Mouse (Mus musculus) midbrain, postnatal 0 days (tissue): Measurements from ENCODE around the gene Eif2b2. TPM values are rescaled to one million over a fixed set of nuclear protein-coding genes. Genes with fewer than 3 reads are reported as not detected.

Experiments used
- ATAC-seq: fragments of 200-750 bp; cut with Nextera tagmentation; 2 replicates; pipeline ENCODE4 v1.8.0; 2017; ENCODE audit warnings: moderate number of reproducible peaks, mild to moderate bottlenecking, moderate TSS enrichment, moderate library complexity; ENCODE audit not compliant: low FRiP score
- DNase-seq: peaks from one replicate; pipeline ENCODE4 v3.0.0-alpha.2; 2015; ENCODE audit warnings: low spot score
- H3K27ac ChIP-seq: fragments of 300-500 bp; sonication (generic); 2 replicates; pipeline ENCODE4 v1.5.1; 2014; ENCODE audit warnings: low read depth, mild to moderate bottlenecking, low read length, mixed read lengths
- H3K27me3 ChIP-seq: fragments of 300-500 bp; sonication (generic); 2 replicates; pipeline ENCODE4 v1.6.1; 2014; ENCODE audit warnings: low read length, control low read depth, mixed read lengths; ENCODE audit not compliant: insufficient read depth
- H3K36me3 ChIP-seq: fragments of 300-500 bp; sonication (generic); 2 replicates; pipeline ENCODE4 v1.6.1; 2014; ENCODE audit warnings: low read length, control low read depth, mixed read lengths; ENCODE audit not compliant: insufficient read depth
- H3K4me1 ChIP-seq: fragments of 300-500 bp; sonication (generic); 2 replicates; pipeline ENCODE4 v1.6.1; 2014; ENCODE audit warnings: mild to moderate bottlenecking, control low read depth, antibody characterized with exemption, low read length, mixed read lengths; ENCODE audit not compliant: insufficient read depth
- H3K4me2 ChIP-seq: fragments of 300-500 bp; sonication (generic); 2 replicates; pipeline ENCODE4 v1.6.1; 2014; ENCODE audit warnings: low read depth, mild to moderate bottlenecking, low read length, mixed read lengths; ENCODE audit not compliant: poor library complexity, severe bottlenecking
- H3K4me3 ChIP-seq: fragments of 300-500 bp; sonication (generic); 2 replicates; pipeline ENCODE4 v1.5.1; 2014; ENCODE audit warnings: low read depth, mild to moderate bottlenecking, low read length, moderate library complexity
- H3K9ac ChIP-seq: fragments of 300-500 bp; sonication (generic); replicated peaks from 2 replicates; pipeline ENCODE4 v1.6.1; 2014; ENCODE audit warnings: mild to moderate bottlenecking, low read length, moderate library complexity, mixed read lengths; ENCODE audit not compliant: poor library complexity, severe bottlenecking
- H3K9me3 ChIP-seq: fragments of 300-500 bp; sonication (generic); 2 replicates; pipeline ENCODE4 v1.6.1; 2016; ENCODE audit warnings: low read length, control low read depth
- CTCF ChIP-seq: IDR thresholded peaks from 2 replicates; pipeline ENCODE4 v1.5.1; 2016; ENCODE audit warnings: antibody characterized with exemption, mild to moderate bottlenecking
- WGBS: fragments of 180-500 bp; shearing (Covaris S2); extraction: QIAGEN DNeasy Blood & Tissue Kit; methylation state at CpG from one replicate; pipeline ENCODE4 v1.1.7; 2014; 5-methylcytosine and 5-hydroxymethylcytosine counted together
- polyA plus RNA-seq: library from polyadenylated mRNA; unstranded; fragments of >200 nt; fragmentation: Nextera tagmentation; extraction: Ambion mirVana; gene quantifications from 2 replicates; pipeline ENCODE4 v1.2.1, GENCODE M21; 2015
- total RNA-seq: library from RNA; depleted of rRNA; stranded (reverse); fragments of >200 nt; gene quantifications from 2 replicates; pipeline ENCODE4 v1.2.3, GENCODE M21; 2014

The Eif2b2 gene
- total and polyA plus RNA-seq, 2 experiments from 2014 or later: 43.1 to 79.5 TPM

DNA sequence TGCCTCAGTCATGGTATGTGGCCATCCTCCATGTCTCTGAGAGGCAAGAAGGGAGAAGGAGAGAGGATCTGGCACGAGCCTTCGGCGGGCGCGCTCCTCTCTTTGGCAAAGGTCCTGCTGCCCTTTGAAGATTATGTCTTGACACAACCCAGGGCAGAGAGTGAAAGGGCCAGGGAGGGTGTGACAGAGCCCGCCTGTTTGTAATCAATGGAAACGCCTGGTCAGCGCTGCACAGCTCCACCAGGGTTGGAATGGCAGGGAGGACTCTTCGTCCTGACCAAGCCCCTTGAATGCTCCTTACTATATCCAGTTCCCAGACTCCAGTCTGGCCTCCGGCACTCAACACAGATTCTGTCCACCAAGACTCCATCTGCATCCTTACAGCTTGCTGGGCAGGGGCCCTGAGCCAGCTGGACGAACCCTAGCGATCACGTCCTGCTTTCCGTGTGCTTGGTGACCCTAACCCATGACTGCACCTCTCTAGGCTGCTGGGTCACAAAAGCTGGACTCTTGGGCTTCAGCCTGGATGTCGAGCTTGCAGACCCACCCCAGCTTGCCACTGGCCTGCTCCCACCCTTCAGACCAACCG lies 44.1 kb upstream of the Eif2b2 start:
- Histone ChIP-seq H3K36me3 (no peaks in the 10 kb centered on the region), H3K9me3 (no peaks in the 10 kb centered on the region), H3K9ac (no peak overlapping the region), H3K4me2 (peak overlapping the region; percentile 62; the same call in 1 of the 2 replicates), H3K4me3 (no peak overlapping the region), H3K27ac (no peak overlapping the region), H3K4me1 (peaks cover 7% of the 10 kb centered on the region; the same call in 1 of the 2 replicates), H3K27me3 (no peaks in the 10 kb centered on the region)
- peak; percentile 32 for DNase-seq
- no peak for ATAC-seq
- TF ChIP-seq CTCF: no peak
- 37% methylated on average over 16 of the region's 16 CpGs for WGBS

DNA sequence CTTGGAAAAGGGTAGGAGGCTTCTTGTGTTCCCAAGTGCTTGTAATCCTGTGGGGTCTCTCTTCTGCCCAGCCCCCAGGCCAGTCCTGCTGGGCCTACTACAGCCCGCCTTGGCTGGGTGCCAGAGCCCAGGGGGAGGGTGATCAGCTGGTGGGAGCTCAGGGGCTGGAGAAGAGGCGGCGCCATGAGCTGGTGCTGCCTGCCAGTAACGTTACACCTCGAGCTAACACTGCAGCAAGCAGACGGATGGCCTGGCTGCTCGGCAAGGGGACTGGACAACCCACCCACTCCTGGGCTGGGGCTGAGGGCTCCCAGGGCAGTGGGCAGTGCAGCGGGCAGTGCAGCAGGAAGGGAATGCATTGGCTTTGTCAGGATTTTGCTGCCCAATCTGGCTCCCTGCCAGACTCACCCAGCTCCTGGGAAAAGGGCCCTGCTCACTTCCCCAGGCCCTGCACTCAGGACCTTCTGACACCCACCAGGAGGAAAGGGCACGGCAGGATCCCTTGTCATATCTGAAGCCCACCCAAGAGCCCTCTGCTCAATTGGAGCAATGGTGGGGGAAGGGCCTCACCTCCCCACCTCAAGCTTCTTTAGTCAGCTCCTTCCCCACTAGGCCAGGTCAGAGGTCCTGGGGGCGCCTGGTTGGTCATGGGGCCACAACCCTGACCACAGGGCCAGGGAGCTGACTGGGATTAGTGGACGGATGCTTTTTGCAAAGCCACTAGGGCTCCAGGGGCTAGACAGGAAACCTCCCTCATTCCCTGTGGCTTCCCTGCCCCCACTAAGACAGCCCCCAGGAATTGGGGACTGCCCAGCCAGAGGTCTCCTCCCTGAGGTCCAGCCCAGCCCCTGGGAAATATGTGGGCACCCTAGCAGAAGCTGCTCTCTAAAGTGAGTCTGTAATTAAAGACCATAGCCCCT lies 43.1 kb upstream of the Eif2b2 start:
- no peak for TF ChIP-seq CTCF
- Histone ChIP-seq H3K9ac (0 out of 2 replicates have a peak overlapping the region, but pooled peaks have one; percentile 2), H3K4me3 (peak overlapping the region; percentile 29; the same call in 1 of the 2 replicates)

DNA sequence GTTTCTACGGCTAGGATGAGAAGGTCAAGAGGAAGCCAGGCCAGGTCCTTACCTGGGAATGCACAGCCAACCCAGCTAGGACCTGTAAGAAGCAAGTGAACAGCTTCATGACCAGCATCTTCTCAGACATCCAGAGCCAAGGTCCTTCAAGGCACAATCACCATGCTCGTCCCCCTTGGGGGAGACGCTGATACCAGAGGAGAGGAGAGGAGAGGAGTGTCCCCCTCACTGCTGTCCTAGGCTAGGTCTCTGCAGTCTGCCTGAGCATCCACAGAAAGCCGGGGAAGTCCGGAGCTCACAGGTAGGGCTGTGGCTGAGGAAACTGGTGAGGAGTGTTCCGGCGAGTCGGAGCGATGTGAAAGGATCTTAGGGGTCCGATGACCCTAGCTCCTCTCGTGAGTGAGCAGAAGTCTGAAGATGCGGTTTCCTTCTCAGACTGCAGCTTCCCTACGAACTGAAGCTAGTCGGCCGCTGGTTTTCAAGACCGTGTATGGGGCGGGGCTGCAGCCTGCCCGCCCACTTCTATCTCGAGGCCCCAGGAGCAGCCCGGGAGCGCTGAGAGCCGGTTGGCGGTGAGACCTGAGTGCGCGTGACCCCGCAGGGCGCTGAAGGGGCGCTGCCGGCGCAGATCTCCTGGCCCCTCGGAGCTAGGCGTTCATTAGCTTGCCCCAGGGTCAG lies 42.3 kb upstream of the Eif2b2 start:
- 4% methylated on average over 32 of the region's 32 CpGs for WGBS
- DNase-seq: peak; percentile 20
- no peaks in the 10 kb centered on the region for H3K36me3 ChIP-seq
- H3K9ac ChIP-seq: peak overlapping the region; percentile 33; the same call in 1 of the 2 replicates
- H3K4me3 ChIP-seq: peak overlapping the region; percentile 29
- no peak; the same call in 1 of the 2 replicates for ATAC-seq
- no peak for TF ChIP-seq CTCF
- H3K9me3 ChIP-seq: no peaks in the 10 kb centered on the region
- H3K4me1 ChIP-seq: peaks cover 7% of the 10 kb centered on the region; the same call in 1 of the 2 replicates
- no peaks in the 10 kb centered on the region for H3K27me3 ChIP-seq
- H3K4me2 ChIP-seq: peak overlapping the region; percentile 62
- H3K27ac ChIP-seq: no peak overlapping the region

More for the DNA sequence above, 43.1 kb upstream of the Eif2b2 start:
- ATAC-seq (peak; percentile 70), DNase-seq (peak; percentile 83)
- H3K4me2 ChIP-seq: peak overlapping the region; percentile 62
- H3K9me3 ChIP-seq: no peaks in the 10 kb centered on the region
- no peaks in the 10 kb centered on the region for H3K27me3 ChIP-seq
- no peaks in the 10 kb centered on the region for H3K36me3 ChIP-seq
- H3K27ac ChIP-seq: no peak overlapping the region
- peaks cover 7% of the 10 kb centered on the region; the same call in 1 of the 2 replicates for H3K4me1 ChIP-seq
- 13% methylated on average over 10 of the region's 11 CpGs for WGBS

DNA sequence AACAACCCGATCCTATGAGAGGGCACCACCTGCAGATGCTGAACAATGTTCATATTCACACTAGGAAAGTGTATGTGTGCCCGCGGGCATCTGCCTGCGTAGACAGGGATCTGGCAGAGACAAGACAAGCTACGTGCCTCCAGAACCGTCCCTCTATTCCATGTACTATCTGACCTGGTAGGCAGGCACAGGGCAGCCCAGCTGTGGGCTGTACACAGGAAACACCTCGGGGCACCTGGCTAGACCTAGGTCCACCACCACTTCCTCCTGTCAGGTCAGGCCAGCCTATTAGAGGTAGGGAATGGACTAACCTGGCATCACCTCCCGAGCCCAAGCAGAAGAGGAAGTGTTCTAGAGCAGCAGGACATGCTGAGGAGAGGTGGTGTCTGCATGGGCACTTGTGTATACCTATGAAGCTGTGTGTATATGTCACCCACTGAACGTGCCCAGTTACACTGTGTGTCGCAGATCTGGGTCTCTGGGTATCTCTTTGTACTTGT lies 41.5 kb upstream of the Eif2b2 start, which contains the start of gene Pgf:
TSS of gene Pgf (minus strand) at position 51 of the 500 bp plus-strand sequence.
- H3K36me3 ChIP-seq: no peaks in the 10 kb centered on the region
- peak within 1 kb of the TSS; percentile 33; the same call in 1 of the 2 replicates for H3K9ac ChIP-seq
- H3K4me3 ChIP-seq: peak within 1 kb of the TSS; percentile 29
- H3K9me3 ChIP-seq: no peaks in the 10 kb centered on the region
- peak within 1 kb of the TSS; percentile 62 for H3K4me2 ChIP-seq
- no peak within 1 kb of the TSS for H3K27ac ChIP-seq
- WGBS: 75% methylated on average over 10 of the region's 10 CpGs
- H3K27me3 ChIP-seq: no peaks in the 10 kb centered on the region
- no peak for ATAC-seq
- DNase-seq: no peak
- H3K4me1 ChIP-seq: peaks cover 7% of the 10 kb centered on the region; the same call in 1 of the 2 replicates
- no peak for TF ChIP-seq CTCF

DNA sequence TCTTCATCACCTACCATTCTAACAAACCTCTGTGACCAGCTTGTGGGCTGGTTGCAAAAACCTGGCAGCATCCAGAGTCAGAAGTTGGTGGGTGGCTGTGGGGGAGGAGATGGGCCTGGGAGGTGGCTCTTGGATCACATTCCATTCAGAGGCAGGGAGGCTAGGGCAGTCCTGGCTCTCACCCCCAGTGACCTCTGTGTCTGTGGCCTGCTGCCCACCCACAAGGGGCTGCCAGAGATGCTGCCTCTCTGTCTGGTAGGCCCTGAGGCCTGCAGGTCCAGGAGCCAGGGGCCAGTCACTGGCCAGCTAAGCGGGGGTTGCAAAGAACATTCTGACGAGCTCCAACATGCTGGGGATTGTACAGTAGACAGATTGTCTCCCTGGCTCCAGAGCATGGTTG lies 41.0 kb upstream of the Eif2b2 start:
- Histone ChIP-seq H3K9ac (no peak overlapping the region), H3K4me2 (no peak overlapping the region), H3K4me1 (peaks cover 7% of the 10 kb centered on the region; the same call in 1 of the 2 replicates), H3K4me3 (no peak overlapping the region), H3K36me3 (no peaks in the 10 kb centered on the region), H3K9me3 (no peaks in the 10 kb centered on the region), H3K27me3 (no peaks in the 10 kb centered on the region), H3K27ac (no peak overlapping the region)
- TF ChIP-seq CTCF: no peak
- no peak for ATAC-seq
- 81% methylated on average over 2 of the region's 2 CpGs for WGBS
- no peak for DNase-seq
